Mouse (Mus musculus) layer of hippocampus, postnatal 10 days (tissue): ENCODE measurements around the gene C5ar2. TPM values are rescaled to one million over a fixed set of nuclear protein-coding genes. Genes with fewer than 3 reads are reported as not detected.
"Not testable (repeated sequence)": the region's sequence is repeated elsewhere in the genome, so short reads cannot be mapped to it uniquely, and the experiment has no call there.

Experiments
- DNase-seq, 2 experiments: peaks; one replicate each; pipeline ENCODE4 v3.0.0; 2021; ENCODE audit warnings: low spot score in 2 of 2
- total RNA-seq, 2 experiments: library from RNA; stranded (reverse); gene quantifications; 2 replicates each; pipeline ENCODE4 v1.2.3; 2021

The C5ar2 gene
- total RNA-seq, 2 experiments from 2014 or later: 0.33 to 0.37 TPM

GRCm38 (mm10) chr7:16257830-16258229 is 13.9 kb upstream of the C5ar2 start:
- DNase-seq: no peak

DNA sequence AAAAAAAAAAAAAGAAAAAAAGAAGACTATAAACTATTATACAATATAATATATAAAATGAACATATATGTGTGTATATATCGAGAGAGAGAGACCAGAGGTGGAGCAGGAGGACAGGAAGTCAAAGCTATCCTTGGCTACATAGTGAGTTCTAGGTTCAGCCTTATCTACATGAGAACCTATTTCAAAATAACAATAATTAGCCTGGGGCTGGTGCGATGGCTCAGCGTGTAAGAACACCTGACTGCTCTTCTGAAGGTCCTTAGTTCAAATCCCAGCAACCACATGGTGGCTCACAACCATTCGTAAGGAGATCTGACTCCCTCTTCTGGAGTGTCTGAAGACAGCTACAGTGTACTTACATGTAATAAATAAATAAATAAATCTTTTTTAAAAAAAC is 12.0 kb upstream of the C5ar2 start:
- not testable (repeated sequence) for DNase-seq

DNA sequence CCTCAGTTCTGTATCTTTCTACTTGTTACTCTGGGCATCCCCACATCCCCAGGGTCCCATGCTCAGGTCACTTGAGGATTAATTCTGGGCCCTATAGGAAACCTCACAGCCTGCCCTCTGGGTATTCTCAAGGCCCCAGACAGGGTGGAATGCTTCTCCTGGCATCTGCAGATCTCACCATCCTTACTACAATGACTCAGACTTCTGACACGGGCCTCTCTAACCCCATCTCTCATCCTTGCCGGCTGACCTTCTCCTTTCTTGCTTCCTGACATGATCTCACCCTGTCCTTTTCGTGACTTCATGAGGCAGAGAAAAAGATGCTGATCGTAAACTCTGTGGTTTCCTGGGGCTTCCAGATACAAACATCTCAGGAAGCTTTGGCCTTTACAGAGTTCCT is 10.2 kb upstream of the C5ar2 start:
- DNase-seq: no peak

DNA sequence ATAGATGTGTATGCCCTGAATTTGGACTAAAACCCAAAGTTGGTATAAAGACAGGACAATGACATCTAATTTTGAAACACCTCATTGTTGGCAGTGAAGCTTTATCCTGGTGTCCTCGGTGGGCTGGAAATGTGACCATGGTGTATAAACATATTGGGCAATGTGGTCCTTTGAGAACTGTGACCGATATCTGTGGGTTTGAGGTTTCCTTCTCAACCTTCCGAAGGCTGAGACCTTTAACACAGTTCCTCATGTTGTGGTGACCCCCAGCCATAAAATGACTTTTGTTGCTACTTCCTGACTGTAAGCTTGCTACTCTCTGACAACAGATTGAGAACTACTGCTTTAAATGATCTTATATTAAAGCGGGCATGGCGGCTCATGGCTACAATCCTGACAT is 6.7 kb upstream of the C5ar2 start:
- no peak for DNase-seq

DNA sequence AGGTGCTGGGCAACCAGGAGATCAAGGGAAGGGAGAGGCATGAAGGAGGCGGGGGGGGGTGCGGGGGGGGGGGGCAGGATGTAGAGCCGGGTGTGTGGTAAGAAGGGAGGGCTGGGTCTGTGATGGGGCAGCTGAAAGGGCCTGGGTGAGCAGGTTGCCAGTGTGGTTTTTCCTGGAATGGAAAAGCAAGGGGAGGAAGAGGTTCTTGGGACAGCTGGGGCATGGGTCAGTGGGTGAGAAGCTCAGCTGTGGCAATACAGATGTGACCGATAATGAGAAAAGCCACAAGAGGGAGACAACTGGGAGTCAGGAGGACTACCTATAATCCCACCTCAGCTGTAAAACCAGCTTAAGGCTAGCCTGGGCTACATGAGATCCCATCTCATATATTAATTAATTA is 2.0 kb upstream of the C5ar2 start:
- no peak for DNase-seq

DNA sequence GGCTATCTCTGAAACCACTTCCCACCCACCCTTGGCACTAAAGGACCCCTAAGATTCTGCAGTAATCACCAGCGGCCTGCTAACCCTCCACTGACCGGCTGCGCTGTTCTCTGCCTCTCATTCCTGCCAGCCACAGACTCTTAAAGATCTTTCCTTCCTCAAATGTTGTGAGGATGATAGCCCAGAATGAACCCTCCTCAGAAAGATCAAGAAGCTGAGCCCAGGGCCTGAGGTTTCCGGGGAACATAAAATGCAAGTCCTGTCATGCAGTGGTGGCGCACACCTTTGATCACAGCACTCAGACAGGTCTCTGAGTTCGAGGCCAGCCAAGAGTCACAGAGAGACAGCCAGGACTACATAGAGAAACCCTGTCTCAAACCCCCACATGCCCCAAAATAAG is 1.8 kb downstream of the C5ar2 start:
- DNase-seq: no peak

DNA sequence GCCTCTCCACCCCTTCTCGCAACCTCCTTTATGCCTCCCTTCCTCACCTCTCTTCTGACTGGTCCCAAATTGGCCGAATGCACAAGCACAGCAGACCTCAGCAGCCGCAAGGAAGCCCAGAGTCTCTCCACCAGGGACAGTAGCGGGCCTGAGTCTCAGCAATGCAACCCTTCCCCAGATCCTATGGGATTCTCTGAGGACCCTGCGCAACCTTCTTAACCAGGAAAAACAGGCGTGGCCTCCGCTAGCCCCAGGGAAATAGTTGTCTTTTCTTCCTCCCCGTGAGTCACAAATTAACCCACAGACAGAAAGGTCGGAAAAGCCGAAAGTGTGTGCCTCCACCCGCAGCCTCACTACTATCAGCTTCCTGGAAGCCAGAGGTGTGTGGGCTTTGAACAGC is 2.2 kb downstream of the C5ar2 start:
- DNase-seq: no peak

DNA sequence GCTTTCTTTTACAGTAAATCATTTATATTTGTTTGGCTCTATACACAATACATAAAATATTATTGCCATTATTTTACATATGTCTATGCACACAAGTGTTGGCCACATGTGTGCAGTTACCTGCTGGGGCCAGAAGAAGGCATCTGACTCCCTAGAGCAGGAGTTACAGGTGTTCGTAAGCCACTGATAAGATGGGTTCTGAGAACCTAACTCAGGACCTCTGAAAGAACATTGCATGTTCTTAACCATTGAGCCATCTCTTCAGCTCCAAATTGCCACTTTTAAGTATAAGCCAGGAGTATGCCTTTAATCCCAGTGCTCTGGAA is 3.0 kb downstream of the C5ar2 start:
- DNase-seq: no peak

DNA sequence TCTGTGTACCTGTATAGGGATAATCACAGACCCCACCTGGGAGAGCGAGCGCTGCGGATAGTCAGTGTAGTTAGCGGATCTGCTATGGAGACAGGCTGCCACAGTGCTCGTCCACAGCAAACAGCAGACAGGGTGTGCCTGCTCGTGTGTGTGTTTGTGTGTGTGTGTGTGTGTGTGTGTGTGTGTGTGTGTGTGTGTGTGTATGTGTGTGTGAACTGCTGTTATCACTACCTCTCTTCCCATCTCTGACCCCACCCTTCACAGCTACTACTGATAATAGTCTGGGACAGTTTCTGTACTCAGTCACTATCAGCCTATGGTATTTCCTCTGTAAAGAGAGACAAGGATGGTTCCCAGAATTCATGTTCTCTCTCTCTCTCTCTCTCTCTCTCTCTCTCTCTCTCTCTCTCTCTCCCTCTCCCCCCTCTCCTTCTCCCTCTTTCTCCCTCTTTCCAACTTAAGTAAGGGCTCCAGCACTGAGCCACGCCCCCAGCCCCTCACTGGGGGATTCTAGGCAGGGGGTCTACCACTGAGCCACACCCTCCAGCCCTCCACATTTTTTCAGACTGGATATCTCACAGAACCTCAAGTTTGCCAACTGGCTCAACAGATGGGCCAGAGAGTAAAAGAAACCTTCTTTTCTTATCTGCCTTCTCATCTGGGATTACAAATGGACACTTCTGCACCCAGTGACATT is 3.5 kb downstream of the C5ar2 start:
- DNase-seq: no peak

GRCm38 (mm10) chr7:16239554-16239997 is 4.4 kb downstream of the C5ar2 start:
- DNase-seq: no peak

DNA sequence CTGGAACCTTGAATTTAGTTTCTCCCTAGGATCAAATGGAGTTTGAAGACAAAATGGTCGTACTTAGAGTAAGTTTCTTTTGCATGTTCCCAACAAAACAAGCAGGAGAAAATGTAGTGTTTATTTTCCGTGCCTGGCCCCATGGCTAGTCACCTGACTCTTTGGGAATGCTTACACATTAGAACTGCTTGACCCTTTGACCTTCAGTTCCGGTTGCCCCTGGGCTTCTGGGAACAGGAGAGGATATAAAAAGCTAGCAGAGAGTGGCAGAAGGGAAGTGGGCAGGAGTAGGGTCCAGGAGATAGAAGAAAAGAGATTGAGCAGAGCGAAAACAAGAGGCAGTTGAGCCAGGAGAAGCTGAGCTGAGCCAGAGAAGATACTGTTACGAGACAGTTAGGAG is 14.1 kb downstream of the C5ar2 start:
- no peak for DNase-seq

- DNase-seq: peak; percentile 93 to 97
These were observed 22.2 kb downstream of the C5ar2 start, which contains the start of gene Dhx34 for GRCm38 (mm10) chr7:16221582-16222272. TSS of gene Dhx34 (minus strand) at chr7:16222037.

- no peak for DNase-seq
These were observed 30.0 kb downstream of the C5ar2 start for GRCm38 (mm10) chr7:16213986-16214385.

GRCm38 (mm10) chr7:16213196-16213595 is 30.8 kb downstream of the C5ar2 start:
- no peak for DNase-seq

DNA sequence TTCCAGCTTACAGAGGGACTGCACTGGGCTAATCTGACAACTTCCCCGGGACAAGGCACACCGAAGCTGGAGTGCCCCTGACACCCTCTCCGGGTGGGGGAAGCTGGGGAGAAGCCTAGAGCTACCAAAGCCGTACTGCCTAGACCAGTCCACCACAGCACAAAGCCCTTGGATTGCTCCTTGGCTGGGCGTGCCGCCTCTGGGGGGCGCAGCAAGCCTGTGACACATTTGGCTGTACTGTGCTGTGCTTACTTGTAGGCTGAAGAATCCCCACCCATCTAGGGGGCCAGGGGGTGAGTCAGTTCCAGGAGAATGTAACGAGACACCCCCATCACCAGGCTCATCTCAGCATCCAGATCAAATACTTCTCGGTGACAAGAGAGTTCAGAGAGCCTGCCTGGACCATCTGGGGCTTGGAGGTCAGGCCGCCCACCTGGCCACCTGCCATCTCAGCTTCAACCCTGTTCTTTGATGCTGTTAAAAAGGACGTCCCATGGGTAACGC is 33.0 kb downstream of the C5ar2 start:
- no peak for DNase-seq

- no peak for DNase-seq
These were observed 34.9 kb downstream of the C5ar2 start for GRCm38 (mm10) chr7:16208781-16209665.

- DNase-seq: peak; percentile 13 to 20
These were observed 36.5 kb downstream of the C5ar2 start for GRCm38 (mm10) chr7:16207496-16207895.

- no peak for DNase-seq
These were observed 36.9 kb downstream of the C5ar2 start for GRCm38 (mm10) chr7:16207076-16207475.

DNA sequence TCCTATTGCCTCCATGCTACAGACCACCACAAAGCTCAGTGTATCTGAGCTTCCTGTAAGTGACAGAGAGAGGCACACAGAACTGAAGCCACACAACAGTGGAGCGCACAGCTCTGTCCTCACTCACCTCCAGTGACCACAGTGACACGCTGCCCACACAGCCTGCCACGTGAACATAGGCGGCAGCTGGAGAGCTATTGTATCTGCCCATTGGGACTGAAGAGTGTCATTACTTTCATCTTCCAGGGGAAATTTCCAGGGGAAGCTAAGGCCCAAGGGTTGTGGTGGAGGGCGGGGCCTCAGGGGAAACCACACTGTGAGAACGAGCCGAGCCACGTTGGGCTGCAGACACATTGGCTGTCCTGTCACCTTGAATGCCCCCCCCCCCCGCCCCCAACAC is 39.2 kb downstream of the C5ar2 start:
- DNase-seq: no peak

DNA sequence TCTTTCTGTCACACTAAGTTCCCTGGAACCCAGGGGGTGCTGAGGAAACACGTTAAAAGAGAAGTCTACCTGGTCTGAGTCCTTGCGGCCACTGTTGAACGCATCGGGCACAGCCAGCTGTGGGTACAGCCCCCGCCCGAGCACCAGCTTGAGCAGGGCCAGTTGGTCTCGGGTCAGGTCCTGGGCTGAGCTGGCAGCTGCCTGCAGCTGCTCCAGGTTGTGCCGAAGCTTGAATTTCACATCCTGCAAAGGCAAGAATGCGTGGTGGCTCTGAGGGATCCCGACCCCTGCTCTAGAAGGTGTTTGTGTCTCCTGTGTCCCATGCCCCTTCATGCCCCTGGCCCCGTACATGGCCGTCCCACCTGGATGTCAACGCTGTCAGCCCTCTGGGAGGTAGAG is 40.5 kb downstream of the C5ar2 start:
- no peak for DNase-seq

GRCm38 (mm10) chr7:16202756-16203504 is 41.0 kb downstream of the C5ar2 start:
- DNase-seq: no peak
